Mouse (Mus musculus) gastrocnemius, postnatal 10 days (tissue): ENCODE results near the gene Otop2. TPM values are rescaled to one million over a fixed set of nuclear protein-coding genes. Genes with fewer than 3 reads are reported as not detected.

ENCODE experiments used
- DNase-seq: peaks from one replicate; pipeline ENCODE4 v3.0.0; 2021; ENCODE audit warnings: mixed read lengths
- total RNA-seq, 2 experiments: library from RNA; stranded (reverse); gene quantifications; 2 replicates each; pipeline ENCODE4 v1.2.3; 2021

Gene Otop2
- total RNA-seq, 2 experiments from 2014 or later = not detected

DNA sequence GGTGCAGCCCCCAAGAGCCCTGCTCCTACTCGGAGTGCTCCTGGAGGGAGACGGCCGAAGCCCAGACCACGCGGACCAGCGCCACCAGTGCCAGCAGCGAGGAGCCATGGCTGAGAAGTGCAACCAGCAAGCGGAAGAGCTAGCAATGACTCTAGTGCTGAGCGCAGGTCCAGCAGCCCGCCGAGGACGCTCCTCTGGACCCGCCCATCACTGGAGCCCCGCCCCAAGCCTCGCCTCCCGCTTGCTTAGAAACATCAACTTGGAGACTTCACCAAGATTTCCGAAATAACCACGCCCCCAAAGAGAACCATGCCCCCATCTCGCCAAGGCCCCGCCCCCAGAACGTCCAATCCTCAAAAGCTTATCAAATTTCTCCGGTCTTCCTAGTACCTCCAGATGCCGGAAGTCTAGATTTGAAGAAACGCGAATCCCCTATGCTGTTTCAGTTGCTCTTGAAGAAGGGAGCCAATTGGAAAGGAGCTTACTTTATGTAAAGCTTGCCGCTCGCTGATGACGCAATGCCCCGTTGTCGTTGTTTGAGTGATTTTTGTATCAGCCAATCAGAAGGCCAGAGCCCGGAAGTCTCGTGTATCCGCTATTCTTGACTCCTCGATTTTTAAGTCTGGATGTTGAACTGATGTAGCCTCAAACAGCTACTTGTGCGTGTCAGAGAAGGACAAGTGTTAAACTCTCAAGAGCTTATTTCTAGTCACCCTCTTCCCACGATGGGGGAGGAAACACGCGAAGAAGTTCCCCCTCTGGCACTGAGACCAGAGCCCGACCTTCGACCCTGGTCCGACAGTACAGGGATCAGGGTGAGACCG, 30.0 kb upstream of the Otop2 start, which contains the start of gene Fdxr:
Gene Fdxr (minus strand): TSS at position 271 of the 824 bp plus-strand sequence.
- DNase-seq = peak; percentile 97

GRCm38 (mm10) chr11:115277604-115277975, 29.4 kb upstream of the Otop2 start:
- no peak for DNase-seq

- DNase-seq = no peak
These were observed 28.8 kb upstream of the Otop2 start for GRCm38 (mm10) chr11:115278176-115278575.

GRCm38 (mm10) chr11:115279726-115280125, 27.2 kb upstream of the Otop2 start:
- DNase-seq = no peak

GRCm38 (mm10) chr11:115282295-115282694, 24.7 kb upstream of the Otop2 start:
- no peak for DNase-seq

DNA sequence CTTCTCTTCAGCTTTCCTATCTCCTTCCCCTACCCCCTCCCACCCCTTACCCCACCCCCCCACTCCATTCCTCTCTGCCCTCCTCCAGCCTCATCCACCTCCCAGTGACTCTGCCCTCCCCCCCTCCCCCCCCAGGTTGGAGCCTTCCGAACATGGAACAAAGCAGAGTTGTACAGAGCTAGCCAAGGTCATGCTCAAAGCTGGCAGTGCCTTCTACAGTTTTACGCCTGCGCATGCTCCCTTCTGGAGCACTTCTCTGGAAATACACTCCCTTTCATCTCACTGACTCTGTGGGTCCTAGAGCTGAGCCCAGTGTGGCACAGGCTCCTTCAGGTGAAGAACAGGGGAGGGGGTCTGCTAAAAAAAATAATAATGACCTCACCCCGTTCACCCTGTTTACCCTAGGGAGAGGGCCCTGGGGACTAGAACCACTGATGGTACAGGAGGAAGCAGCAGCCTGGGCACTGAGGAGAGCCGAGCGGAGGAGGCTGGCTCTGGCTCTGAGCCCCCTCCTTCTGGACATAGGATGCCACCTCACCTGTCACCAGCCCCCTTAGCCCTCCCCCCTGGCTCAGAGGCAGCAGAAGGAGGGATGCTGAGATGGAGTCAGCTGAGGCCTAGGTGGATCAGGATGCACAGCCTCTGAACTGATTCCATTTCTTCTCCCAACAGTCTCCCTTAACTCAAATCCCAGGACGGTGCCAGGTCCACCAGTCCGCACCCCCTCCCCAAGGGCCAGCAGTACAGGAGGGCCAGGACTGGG, 24.1 kb upstream of the Otop2 start:
- DNase-seq = no peak

DNA sequence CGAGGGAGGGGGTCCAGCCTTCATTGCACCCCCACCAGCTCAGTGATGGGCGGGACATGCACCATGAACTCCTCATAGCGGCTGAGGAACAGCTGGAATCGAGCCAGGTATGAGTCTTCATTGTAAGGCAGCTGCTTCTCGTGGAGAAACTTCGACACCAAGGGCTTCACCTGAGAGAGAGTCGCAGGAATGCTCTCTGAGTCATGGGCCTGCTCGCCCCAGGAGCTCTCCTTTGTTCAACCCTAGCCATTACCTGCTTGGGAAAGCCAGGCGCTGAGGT, 23.5 kb upstream of the Otop2 start:
- no peak for DNase-seq

- DNase-seq = no peak
These were observed 22.9 kb upstream of the Otop2 start for GRCm38 (mm10) chr11:115283891-115284620.

DNA sequence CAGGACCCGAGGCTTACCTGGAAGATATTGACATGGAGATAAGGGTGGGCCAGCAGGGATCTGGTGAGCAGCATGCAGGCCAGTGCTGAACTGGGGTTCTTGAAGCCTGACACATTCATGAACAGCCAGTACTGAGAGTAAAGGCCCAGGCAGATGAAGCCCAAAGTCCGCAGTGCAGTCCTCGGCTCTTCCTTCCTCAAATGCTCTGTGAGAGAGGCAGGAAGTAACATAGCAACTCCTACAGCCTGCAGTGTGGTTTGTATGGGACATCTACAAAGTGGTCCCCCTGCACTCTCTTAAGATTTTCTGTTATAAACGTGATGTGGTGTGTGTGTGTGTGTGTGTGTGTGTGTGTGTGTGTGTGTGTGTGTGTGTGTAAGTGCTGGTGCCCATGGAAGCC, 21.7 kb upstream of the Otop2 start:
- DNase-seq = no peak

DNA sequence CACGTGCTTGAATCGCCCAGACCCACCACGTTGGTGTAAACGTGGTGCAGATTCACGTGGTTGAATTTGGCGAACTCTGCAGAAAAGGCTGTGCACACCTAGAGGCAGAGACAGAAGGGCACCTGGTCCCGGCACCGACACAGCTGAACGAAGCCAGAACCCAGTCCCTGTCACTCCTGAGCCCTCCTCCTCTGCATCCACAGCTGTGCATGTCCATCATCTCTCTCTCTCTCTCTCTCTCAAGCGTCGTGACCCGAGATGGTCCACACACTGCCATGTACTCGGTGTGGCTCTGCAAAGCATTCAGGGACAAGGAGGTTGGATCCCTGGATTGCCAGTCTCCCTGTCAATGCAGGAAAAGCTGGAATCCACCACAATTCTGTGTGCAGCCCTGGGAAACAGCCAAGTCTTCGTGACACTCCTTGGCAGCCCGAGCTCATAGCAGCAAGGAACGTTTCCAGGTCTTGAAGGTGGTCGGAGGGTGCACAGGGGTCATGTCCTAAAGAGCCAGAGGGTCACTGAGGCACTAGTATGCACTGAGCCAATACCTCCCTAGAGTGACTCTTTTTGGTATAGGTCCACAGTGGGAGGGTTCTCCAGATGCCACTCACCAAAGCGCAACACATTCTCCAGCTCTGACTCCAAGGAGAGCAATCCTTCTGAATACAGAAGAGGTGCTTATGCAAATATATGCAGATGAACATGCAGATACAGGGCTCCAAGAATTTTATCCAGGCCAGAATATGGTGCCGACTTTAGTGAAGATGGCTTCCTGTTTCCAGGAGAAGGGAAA, 20.6 kb upstream of the Otop2 start:
- DNase-seq = no peak

- no peak for DNase-seq
These were observed 19.6 kb upstream of the Otop2 start for GRCm38 (mm10) chr11:115287386-115287785.

DNA sequence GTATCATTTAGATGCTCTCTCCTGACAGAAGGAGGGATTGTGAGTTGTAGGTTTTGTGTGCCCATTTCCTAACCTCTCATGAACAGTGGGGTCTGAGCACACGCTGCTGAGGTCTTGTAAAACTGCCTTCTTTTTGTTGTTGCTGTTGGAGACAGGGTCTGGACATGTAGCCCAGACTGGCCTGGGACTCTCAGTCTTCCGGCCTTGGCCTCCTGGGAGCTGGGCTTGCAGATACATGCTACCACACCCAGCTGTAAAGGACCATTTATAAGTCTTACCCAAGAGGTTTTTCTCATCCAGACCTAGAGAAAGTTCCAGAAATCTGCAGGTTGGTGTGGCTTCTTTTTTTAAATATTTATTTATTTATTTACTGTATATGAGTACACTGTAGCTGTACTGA, 18.7 kb upstream of the Otop2 start:
- DNase-seq = no peak

- no peak for DNase-seq
These were observed 17.1 kb upstream of the Otop2 start for GRCm38 (mm10) chr11:115289885-115290284.

DNA sequence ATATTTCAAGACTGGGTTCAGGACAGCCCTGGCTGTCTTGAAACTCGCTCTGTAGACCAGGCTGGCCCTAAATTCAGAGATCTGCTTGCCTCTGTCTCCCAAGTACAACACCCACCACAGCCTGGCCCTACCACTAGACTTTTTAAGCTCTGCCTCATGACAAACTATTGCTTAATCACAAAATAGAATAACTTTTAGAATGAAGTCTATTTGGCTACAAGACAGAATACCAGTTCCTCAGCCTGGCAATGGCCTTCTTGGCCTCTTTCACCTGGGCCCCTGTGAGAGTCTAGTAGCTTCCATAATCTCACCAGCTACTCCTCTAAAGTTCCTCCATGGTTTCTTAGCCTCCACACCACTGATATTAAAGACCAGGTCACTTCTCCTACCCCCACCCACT, 16.6 kb upstream of the Otop2 start:
- no peak for DNase-seq

DNA sequence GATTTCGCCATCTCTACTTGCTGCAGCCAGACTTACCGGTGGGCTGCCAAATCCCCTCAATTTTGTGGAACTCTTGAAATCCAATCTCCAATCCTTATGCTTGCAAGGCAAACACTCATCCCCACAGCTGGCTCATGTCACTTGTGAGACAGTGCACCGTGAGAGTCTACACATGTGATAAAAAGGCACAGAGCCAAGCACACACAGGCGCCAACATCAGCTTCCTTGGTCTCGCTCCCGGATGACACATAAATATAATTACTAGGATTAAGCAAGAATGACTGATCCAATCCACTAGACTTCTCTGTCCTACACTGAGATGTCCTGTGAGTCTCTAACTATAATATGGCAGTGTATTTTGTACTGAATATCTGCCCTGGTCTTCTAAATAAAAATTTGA, 16.0 kb upstream of the Otop2 start:
- DNase-seq = peak; percentile 54

GRCm38 (mm10) chr11:115291503-115291902, 15.5 kb upstream of the Otop2 start:
- no peak for DNase-seq

DNA sequence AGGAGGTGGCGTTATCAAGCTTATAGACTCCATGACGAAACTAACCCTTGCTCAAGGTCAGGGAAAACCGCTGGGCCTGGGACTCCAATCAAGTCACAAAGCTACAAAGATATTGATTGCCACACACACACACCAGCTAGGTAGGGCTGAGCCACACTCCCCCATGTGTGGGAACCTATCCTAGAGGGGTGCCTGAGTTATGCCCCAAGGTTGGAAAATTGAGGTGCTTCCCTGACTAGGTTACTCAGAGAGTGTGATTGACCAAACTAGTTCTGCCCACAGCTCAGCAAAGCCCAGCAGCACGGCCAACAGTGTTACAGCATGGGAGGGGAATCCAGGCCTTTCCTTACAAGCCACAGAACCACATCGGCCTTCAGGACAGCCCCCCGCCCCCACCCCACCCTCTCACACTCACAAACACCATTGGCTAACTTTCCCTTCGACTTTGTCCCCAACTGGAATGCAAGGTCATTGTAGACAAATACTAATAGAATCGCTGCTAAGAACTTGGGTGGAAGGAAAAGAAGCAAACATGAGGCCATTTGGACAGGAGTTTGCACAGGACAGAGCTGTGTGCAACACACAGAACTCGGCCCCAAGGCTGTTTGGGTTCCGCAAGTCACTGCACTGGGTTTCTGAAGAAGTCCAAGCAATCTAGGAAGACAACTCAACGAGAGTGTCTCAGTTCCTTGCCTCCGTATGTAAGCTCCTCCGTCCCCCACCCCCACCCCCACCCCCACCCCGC, 14.2 kb upstream of the Otop2 start:
- no peak for DNase-seq

- no peak for DNase-seq
These were observed 11.0 kb upstream of the Otop2 start for GRCm38 (mm10) chr11:115295939-115296338.

- no peak for DNase-seq
These were observed 10.3 kb upstream of the Otop2 start for GRCm38 (mm10) chr11:115296471-115297210.

- peak; percentile 32 for DNase-seq
These were observed 9.6 kb upstream of the Otop2 start, which contains the start of gene Fads6 for GRCm38 (mm10) chr11:115297214-115297826. Fads6 (minus strand) TSS chr11:115297663.
